Mouse (Mus musculus): Measurements from ENCODE around the gene Rarb.
"Not testable (repeated sequence)": the region's sequence is repeated elsewhere in the genome, so short reads cannot be mapped to it uniquely, and the experiment has no call there.

Rarb gene

GRCm38 (mm10) chr14:16818602-16819250, at the start of gene Rarb:
Gene Rarb (minus strand): TSS chr14:16819156.
- DNase-seq (ENCODE audit: low spot score), result no peak

GRCm38 (mm10) chr14:16842036-16842435, 23.1 kb upstream of the Rarb start:
- no peak for DNase-seq (ENCODE audit: low spot score)

- no peak for DNase-seq (ENCODE audit: low spot score)
These were observed 22.6 kb upstream of the Rarb start for GRCm38 (mm10) chr14:16841597-16841989.

GRCm38 (mm10) chr14:16840951-16841596, 22.1 kb upstream of the Rarb start:
- DNase-seq (ENCODE audit: low spot score), result peak; percentile 51

- no peak for DNase-seq (ENCODE audit: low spot score)
These were observed 21.2 kb upstream of the Rarb start for GRCm38 (mm10) chr14:16840135-16840534.

GRCm38 (mm10) chr14:16815096-16815741, 3.7 kb downstream of the Rarb start:
- no peak for DNase-seq (ENCODE audit: low spot score)

GRCm38 (mm10) chr14:16806155-16806554, 12.8 kb downstream of the Rarb start:
- DNase-seq (ENCODE audit: low spot score), result no peak

- DNase-seq (ENCODE audit: low spot score), result no peak
These were observed 28.8 kb downstream of the Rarb start for GRCm38 (mm10) chr14:16790161-16790560.

GRCm38 (mm10) chr14:16781942-16782541, 36.9 kb downstream of the Rarb start:
- DNase-seq (ENCODE audit: low spot score), result no peak

- no peak for DNase-seq (ENCODE audit: low spot score)
These were observed 42.1 kb downstream of the Rarb start for GRCm38 (mm10) chr14:16776723-16777381.

GRCm38 (mm10) chr14:16772927-16773326, 46.0 kb downstream of the Rarb start:
- DNase-seq (ENCODE audit: low spot score), result no peak

- DNase-seq (ENCODE audit: low spot score), result no peak
These were observed 53.1 kb downstream of the Rarb start for GRCm38 (mm10) chr14:16765891-16766290.

GRCm38 (mm10) chr14:16762773-16763172, 56.2 kb downstream of the Rarb start:
- DNase-seq (ENCODE audit: low spot score), result peak; percentile 5

GRCm38 (mm10) chr14:16758773-16759434, 60.1 kb downstream of the Rarb start:
- DNase-seq (ENCODE audit: low spot score), result no peak

- DNase-seq (ENCODE audit: low spot score), result not testable (repeated sequence)
These were observed 63.4 kb downstream of the Rarb start for GRCm38 (mm10) chr14:16755601-16756000.

- no peak for DNase-seq (ENCODE audit: low spot score)
These were observed 66.3 kb downstream of the Rarb start for GRCm38 (mm10) chr14:16752648-16753047.

GRCm38 (mm10) chr14:16746982-16747578, 71.9 kb downstream of the Rarb start:
- no peak for DNase-seq (ENCODE audit: low spot score)

- no peak for DNase-seq (ENCODE audit: low spot score)
These were observed 77.8 kb downstream of the Rarb start for GRCm38 (mm10) chr14:16740982-16741739.

GRCm38 (mm10) chr14:16738538-16738937, 80.4 kb downstream of the Rarb start:
- DNase-seq (ENCODE audit: low spot score), result no peak

- DNase-seq (ENCODE audit: low spot score), result no peak
These were observed 81.2 kb downstream of the Rarb start for GRCm38 (mm10) chr14:16737781-16738180.
